Mouse (Mus musculus): Measurements from ENCODE around the gene Yipf1. TPM values are rescaled to one million over a fixed set of nuclear protein-coding genes. Genes with fewer than 3 reads are reported as not detected.

Gene Yipf1
- polyA plus RNA-seq, 1 experiment from 2014 or later: 51.6 TPM

- H3K36me3 ChIP-seq: no peaks in the 10 kb centered on the region
- no peaks in the 10 kb centered on the region for H3K9me3 ChIP-seq (replicated peaks)
- H3K27me3 ChIP-seq: no peaks in the 10 kb centered on the region
- no peak overlapping the region for H3K4me2 ChIP-seq
- H3K27ac ChIP-seq: no peak overlapping the region
- no peaks in the 10 kb centered on the region for H3K4me1 ChIP-seq
- WGBS: 81% methylated on average over 7 of the region's 7 CpGs
- no peak overlapping the region for H3K4me3 ChIP-seq (replicated peaks)
- no peak overlapping the region for H3K9ac ChIP-seq
- no peak for ATAC-seq (replicated peaks; ENCODE audit: low FRiP score)
These were observed 14.3 kb upstream of the Yipf1 start for GRCm38 (mm10) chr4:107299779-107300340.

GRCm38 (mm10) chr4:107300371-107300770 lies 13.8 kb upstream of the Yipf1 start:
- Histone ChIP-seq H3K9ac (no peak overlapping the region), H3K4me1 (peaks cover 4% of the 10 kb centered on the region; the same call in 1 of the 2 replicates), H3K4me2 (no peak overlapping the region), H3K27me3 (no peaks in the 10 kb centered on the region), H3K27ac (no peak overlapping the region), H3K4me3 (replicated peaks) (no peak overlapping the region), H3K36me3 (no peaks in the 10 kb centered on the region), H3K9me3 (replicated peaks) (no peaks in the 10 kb centered on the region)
- WGBS: 73% methylated on average over 4 of the region's 4 CpGs
- no peak for ATAC-seq (replicated peaks; ENCODE audit: low FRiP score)

- no peaks in the 10 kb centered on the region for H3K27me3 ChIP-seq
- no peak overlapping the region for H3K4me2 ChIP-seq
- 100% methylated on average over 1 of the region's 1 CpGs for WGBS
- H3K36me3 ChIP-seq: no peaks in the 10 kb centered on the region
- no peak overlapping the region for H3K27ac ChIP-seq
- no peak overlapping the region for H3K4me3 ChIP-seq (replicated peaks)
- ATAC-seq (replicated peaks; ENCODE audit: low FRiP score): no peak
- H3K9ac ChIP-seq: no peak overlapping the region
- no peaks in the 10 kb centered on the region for H3K9me3 ChIP-seq (replicated peaks)
- peaks cover 10% of the 10 kb centered on the region; the same call in 1 of the 2 replicates for H3K4me1 ChIP-seq
These were observed 13.1 kb upstream of the Yipf1 start for GRCm38 (mm10) chr4:107300902-107301555.

GRCm38 (mm10) chr4:107302221-107302620 lies 11.9 kb upstream of the Yipf1 start:
- Histone ChIP-seq H3K4me1 (peaks cover 15% of the 10 kb centered on the region), H3K4me3 (replicated peaks) (no peak overlapping the region), H3K9ac (no peak overlapping the region), H3K36me3 (no peaks in the 10 kb centered on the region), H3K27me3 (no peaks in the 10 kb centered on the region), H3K4me2 (no peak overlapping the region), H3K9me3 (replicated peaks) (no peaks in the 10 kb centered on the region), H3K27ac (no peak overlapping the region)
- no peak for ATAC-seq (replicated peaks; ENCODE audit: low FRiP score)
- 86% methylated on average over 9 of the region's 9 CpGs for WGBS

- Histone ChIP-seq H3K9me3 (replicated peaks) (no peaks in the 10 kb centered on the region), H3K4me3 (replicated peaks) (no peak overlapping the region), H3K27ac (no peak overlapping the region), H3K4me1 (peaks cover 15% of the 10 kb centered on the region), H3K4me2 (no peak overlapping the region), H3K9ac (no peak overlapping the region), H3K36me3 (no peaks in the 10 kb centered on the region), H3K27me3 (no peaks in the 10 kb centered on the region)
- no peak for ATAC-seq (replicated peaks; ENCODE audit: low FRiP score)
- WGBS: 73% methylated on average over 4 of the region's 4 CpGs
These were observed 11.3 kb upstream of the Yipf1 start for GRCm38 (mm10) chr4:107302832-107303231.

- no peak for ATAC-seq (replicated peaks; ENCODE audit: low FRiP score)
- no peak overlapping the region for H3K4me3 ChIP-seq (replicated peaks)
These were observed 10.6 kb upstream of the Yipf1 start for GRCm38 (mm10) chr4:107303531-107303930.

GRCm38 (mm10) chr4:107306966-107307365 lies 7.2 kb upstream of the Yipf1 start, which contains the start of gene Dio1:
Gene Dio1 (minus strand): TSS chr4:107307169.
- Histone ChIP-seq H3K4me2 (no peak within 1 kb of the TSS), H3K4me3 (replicated peaks) (no peak within 1 kb of the TSS), H3K4me1 (peaks cover 15% of the 10 kb centered on the region), H3K9ac (no peak within 1 kb of the TSS), H3K36me3 (no peaks in the 10 kb centered on the region), H3K27ac (no peak within 1 kb of the TSS), H3K27me3 (no peaks in the 10 kb centered on the region), H3K9me3 (replicated peaks) (no peaks in the 10 kb centered on the region)
- ATAC-seq (replicated peaks; ENCODE audit: low FRiP score): no peak; the same call in 1 of the 2 replicates
- WGBS: 44% methylated on average over 6 of the region's 6 CpGs

More at GRCm38 (mm10) chr4:107303531-107303930, 10.6 kb upstream of the Yipf1 start:
- Histone ChIP-seq H3K9ac (no peak overlapping the region), H3K27me3 (no peaks in the 10 kb centered on the region), H3K4me2 (no peak overlapping the region), H3K4me1 (peaks cover 15% of the 10 kb centered on the region), H3K27ac (no peak overlapping the region), H3K36me3 (no peaks in the 10 kb centered on the region), H3K9me3 (replicated peaks) (no peaks in the 10 kb centered on the region)
- WGBS: 57% methylated on average over 3 of the region's 3 CpGs

GRCm38 (mm10) chr4:107314479-107314805 lies 279 bp downstream of the Yipf1 start:
- H3K4me1 ChIP-seq: peaks cover 23% of the 10 kb centered on the region
- peaks cover 28% of the 10 kb centered on the region for H3K36me3 ChIP-seq
- 8% methylated on average over 7 of the region's 7 CpGs for WGBS
- 0 out of 2 replicates have a peak overlapping the region, but pooled peaks have one; percentile 18 for H3K27ac ChIP-seq
- H3K9ac ChIP-seq: peak overlapping the region; percentile 61
- no peak; the same call in 1 of the 2 replicates for ATAC-seq (replicated peaks; ENCODE audit: low FRiP score)
- no peaks in the 10 kb centered on the region for H3K9me3 ChIP-seq (replicated peaks)
- peak overlapping the region; percentile 75 for H3K4me3 ChIP-seq (replicated peaks)
- H3K27me3 ChIP-seq: no peaks in the 10 kb centered on the region
- peak overlapping the region; percentile 69 for H3K4me2 ChIP-seq

GRCm38 (mm10) chr4:107318646-107319045 lies 4.5 kb downstream of the Yipf1 start:
- H3K9me3 ChIP-seq (replicated peaks): no peaks in the 10 kb centered on the region
- no peak overlapping the region for H3K4me3 ChIP-seq (replicated peaks)
- H3K36me3 ChIP-seq: peaks cover 63% of the 10 kb centered on the region
- H3K27me3 ChIP-seq: no peaks in the 10 kb centered on the region
- no peak overlapping the region for H3K4me2 ChIP-seq
- H3K4me1 ChIP-seq: peaks cover 22% of the 10 kb centered on the region
- ATAC-seq (replicated peaks; ENCODE audit: low FRiP score): no peak
- no peak overlapping the region for H3K9ac ChIP-seq
- H3K27ac ChIP-seq: no peak overlapping the region
- 72% methylated on average over 8 of the region's 8 CpGs for WGBS

- Histone ChIP-seq H3K9ac (no peak overlapping the region), H3K27me3 (no peaks in the 10 kb centered on the region), H3K27ac (0 out of 2 replicates have a peak overlapping the region, but pooled peaks have one; percentile 2), H3K4me3 (replicated peaks) (no peak overlapping the region), H3K4me2 (no peak overlapping the region), H3K36me3 (peaks cover 77% of the 10 kb centered on the region), H3K9me3 (replicated peaks) (no peaks in the 10 kb centered on the region), H3K4me1 (0 out of 2 replicates have a peak, but pooled peaks cover 8% of the 10 kb centered on the region)
- ATAC-seq (replicated peaks; ENCODE audit: low FRiP score): peak; percentile 43; the same call in 1 of the 2 replicates
- WGBS: 56% methylated on average over 2 of the region's 2 CpGs
These were observed 6.9 kb downstream of the Yipf1 start for GRCm38 (mm10) chr4:107321041-107321440.

- 95% methylated on average over 2 of the region's 2 CpGs for WGBS
These were observed 8.9 kb downstream of the Yipf1 start for GRCm38 (mm10) chr4:107323113-107323512.

GRCm38 (mm10) chr4:107328530-107328929 lies 14.4 kb downstream of the Yipf1 start:
- 92% methylated on average over 8 of the region's 8 CpGs for WGBS
- H3K4me1 ChIP-seq: no peaks in the 10 kb centered on the region

More at GRCm38 (mm10) chr4:107323113-107323512, 8.9 kb downstream of the Yipf1 start:
- H3K4me2 ChIP-seq: no peak overlapping the region
- no peak overlapping the region for H3K9ac ChIP-seq
- H3K27me3 ChIP-seq: no peaks in the 10 kb centered on the region
- H3K36me3 ChIP-seq: peaks cover 68% of the 10 kb centered on the region
- no peak overlapping the region for H3K27ac ChIP-seq
- 0 out of 2 replicates have a peak, but pooled peaks cover 8% of the 10 kb centered on the region for H3K4me1 ChIP-seq
- no peaks in the 10 kb centered on the region for H3K9me3 ChIP-seq (replicated peaks)
- no peak for ATAC-seq (replicated peaks; ENCODE audit: low FRiP score)
- no peak overlapping the region for H3K4me3 ChIP-seq (replicated peaks)

More at GRCm38 (mm10) chr4:107328530-107328929, 14.4 kb downstream of the Yipf1 start:
- ATAC-seq (replicated peaks; ENCODE audit: low FRiP score): no peak
- H3K27ac ChIP-seq: no peak overlapping the region
- H3K9me3 ChIP-seq (replicated peaks): no peaks in the 10 kb centered on the region
- H3K27me3 ChIP-seq: no peaks in the 10 kb centered on the region
- peaks cover 33% of the 10 kb centered on the region for H3K36me3 ChIP-seq
- no peak overlapping the region for H3K4me2 ChIP-seq
- H3K4me3 ChIP-seq (replicated peaks): no peak overlapping the region
- no peak overlapping the region for H3K9ac ChIP-seq
